Mouse (Mus musculus): ENCODE data around the gene Golt1a. TPM values are rescaled to one million over a fixed set of nuclear protein-coding genes. Genes with fewer than 3 reads are reported as not detected.

Golt1a gene
- not detected for total RNA-seq (2021)

DNA sequence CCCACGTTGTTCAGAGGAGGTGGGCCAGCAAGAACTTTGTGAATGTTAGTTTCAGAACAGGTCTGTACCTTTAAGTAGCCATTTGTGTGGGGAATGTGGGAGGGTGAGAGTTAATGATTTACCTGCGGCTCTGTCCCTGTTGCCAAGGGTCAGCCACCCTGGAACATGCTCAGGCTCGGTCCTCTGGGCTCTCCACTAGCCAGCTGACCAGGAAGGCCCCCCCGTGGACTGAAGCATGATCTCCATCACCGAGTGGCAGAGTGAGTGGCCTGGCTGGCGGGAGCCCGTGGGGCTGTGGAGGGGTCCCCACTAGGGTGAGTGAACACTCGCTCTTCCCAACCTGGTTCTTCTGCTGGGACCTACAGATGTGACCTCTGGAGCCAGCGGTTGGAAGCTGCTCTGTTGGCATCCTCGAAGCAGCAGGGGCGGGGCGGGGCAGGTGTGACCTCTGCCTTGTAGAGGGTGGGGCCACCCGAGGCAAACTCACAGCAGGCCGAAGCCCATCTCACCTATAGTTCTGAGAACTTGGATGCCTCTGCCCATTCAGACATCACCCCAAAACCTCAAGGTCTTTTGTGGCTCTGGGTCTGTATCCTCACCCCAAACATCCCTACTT lies at the start of gene Golt1a:
TSS of gene Golt1a (plus strand) at position 149 of the 616 bp plus-strand sequence.
- intact Hi-C loops (cut with DNase I), result loop anchor here (10.0 kb wide), 1 partner anchor 275 kb away; the partner anchor contains the start of gene Mdm4
- no peak for DNase-seq (ENCODE audit: low spot score)

DNA sequence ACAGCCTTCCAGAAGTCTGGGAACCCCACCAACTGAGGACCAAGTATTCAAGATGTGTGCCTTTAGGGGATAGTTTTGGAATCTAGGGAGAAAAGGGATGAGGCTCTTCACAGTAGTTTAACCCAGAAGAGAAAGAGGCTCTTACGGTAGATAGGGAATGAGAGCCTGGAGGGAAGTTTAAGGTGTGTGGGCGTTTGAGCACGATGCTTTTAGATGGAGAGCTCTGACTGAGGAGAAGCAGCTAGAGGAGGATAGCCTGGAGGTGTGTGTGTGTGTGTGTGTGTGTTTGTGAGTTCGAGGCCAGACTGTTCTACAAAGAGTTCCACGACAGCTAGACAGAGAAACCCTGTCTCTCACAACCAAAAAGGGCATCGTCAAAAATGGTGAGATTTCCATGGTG lies 47.0 kb upstream of the Golt1a start:
- intact Hi-C loops (cut with DNase I), result no loop called here
- no peak for DNase-seq (ENCODE audit: low spot score)

GRCm38 (mm10) chr1:133263134-133263533 lies 46.5 kb upstream of the Golt1a start:
- no peak for DNase-seq (ENCODE audit: low spot score)
- intact Hi-C loops (cut with DNase I), result no loop called here

- intact Hi-C loops (cut with DNase I), result no loop called here
- DNase-seq (ENCODE audit: low spot score), result no peak
These were observed 45.2 kb upstream of the Golt1a start for GRCm38 (mm10) chr1:133264367-133264766.

DNA sequence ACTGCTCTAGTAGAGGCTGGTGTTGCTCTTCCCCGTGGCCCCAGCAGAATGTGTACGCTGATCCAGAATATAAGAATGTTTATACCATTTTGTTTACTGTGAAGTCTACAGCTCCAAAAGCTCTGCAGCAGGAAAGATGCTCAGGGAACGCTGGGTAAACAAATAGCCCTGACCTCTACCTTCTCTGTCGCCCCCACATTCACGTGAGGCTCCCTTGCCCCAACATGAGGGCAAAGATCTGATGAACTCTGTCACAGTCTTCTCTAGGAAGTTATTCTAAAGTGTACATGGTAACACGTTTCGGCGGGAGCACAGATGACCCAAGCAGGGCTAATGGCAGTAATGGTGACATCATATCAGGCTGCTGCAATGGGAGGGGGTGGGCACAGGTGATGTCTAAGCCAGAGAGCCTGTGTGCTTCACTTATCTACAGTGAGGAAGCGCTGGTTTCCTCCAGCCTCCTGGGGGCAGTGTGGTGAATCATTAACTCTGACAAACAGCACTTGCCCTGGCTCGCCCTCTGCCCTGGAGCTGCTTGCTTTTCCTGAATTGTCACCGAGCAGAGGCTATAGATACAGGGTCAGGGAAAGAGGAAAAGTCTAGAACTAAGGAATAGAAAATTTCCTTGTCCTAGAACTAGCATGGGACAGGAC lies 44.4 kb upstream of the Golt1a start:
- DNase-seq (ENCODE audit: low spot score), result no peak
- intact Hi-C loops (cut with DNase I), result loop anchor here (5.0 kb wide), 2 partner anchors 38 to 83 kb away; no protein-coding TSS in a partner anchor

DNA sequence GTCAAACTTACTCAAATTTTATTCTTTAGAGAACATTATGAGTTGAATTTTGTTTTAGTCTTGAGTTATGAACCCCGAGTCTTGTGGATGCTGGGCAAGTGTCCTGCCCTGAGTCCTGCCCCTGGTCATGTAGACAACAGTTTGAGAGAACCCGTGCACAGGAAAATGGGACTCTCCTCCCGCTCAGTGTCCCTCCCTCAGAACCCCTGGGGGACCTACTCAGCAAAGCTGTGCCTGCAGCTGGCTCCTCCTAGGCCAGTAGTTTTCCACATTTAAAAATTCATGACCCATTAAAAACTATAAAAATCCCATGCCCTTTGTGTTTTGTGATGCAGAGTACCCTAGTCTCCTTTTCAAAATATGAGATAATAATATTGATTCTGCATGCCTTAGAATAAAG lies 42.5 kb upstream of the Golt1a start:
- intact Hi-C loops (cut with DNase I), result loop anchor here (5.0 kb wide), 2 partner anchors 40 to 85 kb away; no protein-coding TSS in a partner anchor
- no peak for DNase-seq (ENCODE audit: low spot score)

DNA sequence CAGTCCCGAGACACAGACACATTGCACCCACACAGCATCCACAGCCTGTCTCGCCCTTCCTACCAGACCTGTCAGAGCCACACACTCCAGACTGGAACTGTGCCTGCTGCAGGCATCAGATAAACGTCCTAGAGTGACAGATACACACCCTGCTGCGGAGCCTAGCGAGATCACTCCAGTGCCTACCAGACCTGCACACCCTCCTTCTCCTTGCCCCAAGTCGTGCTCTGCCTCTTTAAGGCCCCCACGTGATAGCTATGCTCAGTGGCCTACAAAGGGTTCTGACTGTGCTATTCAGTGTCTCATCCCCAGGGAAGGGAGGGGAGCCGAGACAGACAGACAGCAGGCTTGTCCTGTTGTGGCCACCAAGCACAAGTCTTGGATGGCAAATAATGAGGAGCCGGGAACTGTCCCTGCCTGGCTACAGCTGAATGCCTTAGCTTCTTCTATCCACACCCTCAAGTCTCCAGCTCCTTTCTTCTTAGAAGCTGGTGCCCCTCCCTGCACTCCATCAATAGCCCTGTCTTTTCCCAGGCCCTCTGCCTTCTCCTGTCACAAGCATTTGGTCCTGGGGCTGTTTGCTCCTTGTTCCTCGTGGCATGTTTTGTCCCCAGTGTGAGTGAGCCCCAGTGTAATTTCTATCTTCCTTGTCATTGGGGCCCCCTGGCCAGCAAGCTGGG lies 41.6 kb upstream of the Golt1a start:
- DNase-seq (ENCODE audit: low spot score), result no peak
- intact Hi-C loops (cut with DNase I), result loop anchor here (5.0 kb wide), 2 partner anchors 41 to 86 kb away; no protein-coding TSS in a partner anchor

DNA sequence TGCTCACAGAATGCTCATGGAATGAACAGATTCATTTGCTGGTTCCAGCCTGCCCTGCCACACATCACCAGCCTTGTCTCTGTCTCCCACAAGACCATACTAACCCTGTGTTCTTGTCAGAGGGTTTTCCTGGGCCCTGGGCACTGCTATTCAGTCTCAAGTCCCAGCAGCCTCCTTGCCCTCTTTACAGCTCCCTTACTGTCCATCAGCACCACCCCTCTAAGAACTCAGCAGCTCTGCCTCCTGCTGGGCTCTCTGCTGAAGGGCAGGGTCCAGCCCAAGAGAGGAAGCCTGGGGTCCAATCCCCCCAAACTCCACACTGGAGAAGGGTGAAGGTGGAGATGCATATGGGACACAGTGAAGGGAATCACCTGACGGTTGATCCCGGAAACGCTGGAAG lies 41.1 kb upstream of the Golt1a start:
- intact Hi-C loops (cut with DNase I), result loop anchor here (5.0 kb wide), 2 partner anchors 41 to 86 kb away; no protein-coding TSS in a partner anchor
- DNase-seq (ENCODE audit: low spot score), result no peak

GRCm38 (mm10) chr1:133270336-133270735 lies 39.3 kb upstream of the Golt1a start:
- no peak for DNase-seq (ENCODE audit: low spot score)
- intact Hi-C loops (cut with DNase I), result no loop called here

DNA sequence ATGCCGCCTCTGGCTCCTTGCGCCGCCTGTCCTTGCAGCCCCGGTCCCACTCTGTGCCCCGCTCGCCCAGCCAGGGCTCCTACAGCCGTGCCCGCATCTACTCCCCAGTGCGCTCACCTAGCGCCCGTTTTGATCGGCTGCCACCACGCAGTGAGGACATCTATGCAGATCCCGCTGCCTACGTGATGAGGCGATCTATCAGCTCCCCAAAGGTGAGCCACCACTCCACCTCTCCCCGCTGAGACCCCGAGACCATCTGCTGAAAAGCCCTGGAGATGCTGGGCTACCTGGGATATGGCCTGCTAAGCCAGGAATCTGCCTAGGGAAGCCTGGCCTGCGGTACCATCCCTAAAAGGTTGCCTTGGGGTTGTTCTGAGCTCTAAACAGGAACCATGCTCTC lies 35.4 kb upstream of the Golt1a start:
- no peak for DNase-seq (ENCODE audit: low spot score)
- intact Hi-C loops (cut with DNase I), result no loop called here

- no peak for DNase-seq (ENCODE audit: low spot score)
- intact Hi-C loops (cut with DNase I), result no loop called here
These were observed 32.6 kb upstream of the Golt1a start for GRCm38 (mm10) chr1:133276983-133277382.

DNA sequence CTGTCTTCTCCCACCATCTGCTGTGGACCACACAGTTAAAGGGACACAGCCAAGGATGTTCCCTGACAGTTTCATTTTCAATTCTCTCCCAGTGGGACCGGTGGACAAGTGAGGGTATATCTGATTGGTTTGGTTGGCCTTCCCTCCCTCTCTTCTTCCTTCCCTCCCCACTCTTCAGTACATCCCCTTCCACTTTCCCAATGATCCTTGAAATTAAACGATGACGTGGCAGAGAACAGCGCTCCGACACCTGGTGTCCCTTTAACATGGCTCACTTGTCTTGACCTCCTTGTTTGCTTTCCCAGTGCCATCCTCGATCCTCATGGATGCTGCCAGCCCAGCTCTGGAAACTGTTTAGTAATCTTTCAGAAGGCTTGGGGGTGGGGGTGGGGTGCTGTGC lies 31.1 kb upstream of the Golt1a start:
- intact Hi-C loops (cut with DNase I), result no loop called here
- no peak for DNase-seq (ENCODE audit: low spot score)

- intact Hi-C loops (cut with DNase I), result no loop called here
- no peak for DNase-seq (ENCODE audit: low spot score)
These were observed 30.5 kb upstream of the Golt1a start for GRCm38 (mm10) chr1:133278946-133279631.

DNA sequence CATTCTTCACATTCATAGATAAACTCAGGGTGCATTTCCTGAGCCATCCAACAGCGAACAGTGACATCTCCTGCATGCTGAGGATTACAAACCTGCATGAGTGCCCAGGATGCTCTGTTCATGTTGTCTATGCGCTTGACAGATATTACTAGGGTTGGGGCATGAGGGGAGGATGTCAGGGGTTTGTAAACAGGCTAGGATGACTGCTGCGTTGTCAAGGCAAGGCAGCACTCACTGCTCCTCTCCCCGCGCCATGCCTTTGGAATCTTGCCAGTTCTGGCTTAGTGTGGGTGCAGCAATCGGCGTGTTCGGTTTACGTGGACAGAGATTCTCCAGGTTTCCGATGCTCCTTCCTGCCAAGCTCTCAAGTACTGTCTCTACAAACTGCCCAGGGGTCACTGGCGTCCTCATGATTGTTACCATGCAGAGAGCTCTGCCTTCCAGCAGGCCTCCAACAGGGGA lies 29.9 kb upstream of the Golt1a start:
- DNase-seq (ENCODE audit: low spot score), result no peak
- intact Hi-C loops (cut with DNase I), result no loop called here

GRCm38 (mm10) chr1:133280537-133280936 lies 29.1 kb upstream of the Golt1a start:
- intact Hi-C loops (cut with DNase I), result no loop called here
- DNase-seq (ENCODE audit: low spot score), result no peak

GRCm38 (mm10) chr1:133285907-133286306 lies 23.7 kb upstream of the Golt1a start:
- DNase-seq (ENCODE audit: low spot score), result no peak
- intact Hi-C loops (cut with DNase I), result no loop called here

DNA sequence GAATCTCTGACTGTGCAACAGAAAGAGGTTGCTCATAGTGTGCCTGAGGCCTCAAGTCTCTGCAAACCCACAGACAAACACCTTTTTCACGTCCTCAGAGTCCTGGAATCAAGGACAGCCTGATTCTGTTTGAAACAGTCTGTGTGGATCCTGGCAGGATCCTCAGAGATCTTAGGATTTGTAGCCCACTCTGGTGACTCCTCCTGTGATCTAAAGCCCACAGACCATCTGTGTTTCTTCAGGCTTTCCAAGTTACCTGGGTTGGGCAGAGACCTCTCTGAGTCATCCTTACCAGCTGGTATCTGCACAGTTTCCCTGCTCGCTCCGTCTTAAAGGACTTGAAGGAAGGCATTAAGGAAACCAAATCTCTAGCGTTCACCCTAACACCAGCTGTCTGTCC lies 22.5 kb upstream of the Golt1a start:
- intact Hi-C loops (cut with DNase I), result no loop called here
- DNase-seq (ENCODE audit: low spot score), result no peak

- DNase-seq (ENCODE audit: low spot score), result no peak
- intact Hi-C loops (cut with DNase I), result no loop called here
These were observed 21.7 kb upstream of the Golt1a start for GRCm38 (mm10) chr1:133287880-133288279.

GRCm38 (mm10) chr1:133291888-133292287 lies 17.7 kb upstream of the Golt1a start:
- no peak for DNase-seq (ENCODE audit: low spot score)
- intact Hi-C loops (cut with DNase I), result no loop called here

- intact Hi-C loops (cut with DNase I), result no loop called here
- DNase-seq (ENCODE audit: low spot score), result no peak
These were observed 17.0 kb upstream of the Golt1a start for GRCm38 (mm10) chr1:133292608-133293007.

All from heart, postnatal 25 days (tissue).